Comparison of ENCODE assay signal across 11 mouse cellular contexts in the genomic region with DNA sequence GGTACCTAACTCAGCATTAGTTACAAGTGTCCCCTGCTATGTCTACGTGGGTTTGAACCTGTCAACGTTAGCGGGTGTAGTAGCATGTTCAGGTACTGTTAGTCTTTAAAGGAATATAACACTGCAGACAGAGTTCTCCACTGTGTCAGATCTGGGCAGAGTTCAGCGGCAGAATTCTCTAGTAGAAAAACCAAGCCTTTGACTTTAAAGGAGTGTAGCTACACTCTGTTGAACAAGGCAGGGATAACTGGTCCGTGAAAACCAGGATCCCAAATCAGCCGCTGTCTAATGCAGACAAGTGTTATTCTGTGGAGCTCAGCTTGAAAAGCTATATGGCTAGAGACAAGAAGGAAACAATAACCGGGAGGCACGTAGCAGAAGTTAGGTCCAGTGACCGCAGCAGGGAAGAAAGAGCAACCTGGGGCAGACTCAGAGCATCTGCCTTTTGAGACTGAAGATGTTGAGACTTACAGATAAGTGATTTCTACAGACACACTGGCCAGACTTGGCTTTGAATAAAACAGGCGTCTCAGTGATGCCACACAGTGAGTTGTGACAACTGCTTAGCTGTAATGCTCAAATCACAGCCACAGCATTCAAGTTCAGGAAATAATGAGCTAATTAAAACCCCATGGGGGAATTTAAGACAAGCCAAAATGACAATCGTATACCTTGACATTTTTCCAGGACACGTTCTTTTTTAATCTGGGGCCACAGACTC.
A peak's percentile ranks its signal among the peaks of the same experiment; 100 is the strongest.
DNase-seq lines count a peak whose midpoint lies in the region; ATAC-seq and TF ChIP-seq lines count a peak whose summit lies in the region.
"Had no signal": no experiment of that assay in that cellular context is flagged by ENCODE, and none has a peak within 500 bp of the region (broad histone marks: within the 10 kb centered on the region; RNA-seq: fewer than 3 reads in every experiment).

No protein-coding gene starts in this region.

- H3K9ac ChIP-seq in heart, embryonic 13.5 days: no peak overlapping the region
- H3K9ac ChIP-seq in heart, embryonic 12.5 days: no peak overlapping the region
- no peak overlapping the region for H3K9ac ChIP-seq in lung, embryonic 14.5 days
- no peak overlapping the region for H3K9ac ChIP-seq in stomach, embryonic 15.5 days

- H3K4me3 ChIP-seq in heart, embryonic 13.5 days: no peak overlapping the region
- H3K4me3 ChIP-seq in heart, embryonic 12.5 days: no peak overlapping the region
- no peak overlapping the region for H3K4me3 ChIP-seq in lung, embryonic 14.5 days (ENCODE audit: low read depth, low read length)
- no peak overlapping the region for H3K4me3 ChIP-seq in stomach, embryonic 15.5 days (replicated peaks)

- ATAC-seq in heart, embryonic 13.5 days (ENCODE audit: extremely low read depth, insufficient number of reproducible peaks, low FRiP score, low TSS enrichment): no peak
- ATAC-seq in heart, embryonic 12.5 days (ENCODE audit: insufficient number of reproducible peaks, low FRiP score): no peak
- no peak for ATAC-seq in lung, embryonic 14.5 days (ENCODE audit: insufficient read depth)
- ATAC-seq in stomach, embryonic 15.5 days (ENCODE audit: insufficient read depth, low FRiP score, low read depth): no peak

- peak overlapping the region; percentile 50 for H3K27ac ChIP-seq in heart, embryonic 13.5 days (replicated peaks)
- H3K27ac ChIP-seq in heart, embryonic 12.5 days (ENCODE audit: poor library complexity, severe bottlenecking): no peak overlapping the region
- H3K27ac ChIP-seq in lung, embryonic 14.5 days (ENCODE audit: low read depth): no peak overlapping the region
- peak overlapping the region; percentile 18; the same call in 1 of the 2 replicates for H3K27ac ChIP-seq in stomach, embryonic 15.5 days

- DNase-seq in lung, embryonic 14.5 days: no peak
- no peak for DNase-seq in lung, adult 18-20 months
- peak; percentile 29 for DNase-seq in forelimb bud, embryonic 11.5 days (ENCODE audit: low read depth, low spot score)
- no peak for DNase-seq in adipocyte (ENCODE audit: low spot score)
- DNase-seq in left cerebral cortex, adult 18-20 months (ENCODE audit: low spot score in 2 of 2): no peak
- DNase-seq: adrenal gland, postnatal 36 days; cerebellum, adult 9-11 months; kidney, postnatal 14 days had no signal

- H3K4me1 ChIP-seq in heart, embryonic 13.5 days: peaks cover 11% of the 10 kb centered on the region; the same call in 1 of the 2 replicates
- 0 out of 2 replicates have a peak, but pooled peaks cover 9% of the 10 kb centered on the region for H3K4me1 ChIP-seq in heart, embryonic 12.5 days (replicated peaks)
- no peaks in the 10 kb centered on the region for H3K4me1 ChIP-seq in lung, embryonic 14.5 days (ENCODE audit: insufficient read depth)
- no peaks in the 10 kb centered on the region for H3K4me1 ChIP-seq in stomach, embryonic 15.5 days

- H3K36me3 ChIP-seq in heart, embryonic 13.5 days: no peaks in the 10 kb centered on the region
- H3K36me3 ChIP-seq in heart, embryonic 12.5 days: no peaks in the 10 kb centered on the region
- H3K36me3 ChIP-seq in lung, embryonic 14.5 days (ENCODE audit: insufficient read depth): no peaks in the 10 kb centered on the region
- no peaks in the 10 kb centered on the region for H3K36me3 ChIP-seq in stomach, embryonic 15.5 days

- WGBS in heart, embryonic 13.5 days: 67% methylated on average over 12 of the region's 12 CpGs
- 70% methylated on average over 12 of the region's 12 CpGs for WGBS in heart, embryonic 12.5 days
- 77% methylated on average over 12 of the region's 12 CpGs for WGBS in lung, embryonic 14.5 days
- 85% methylated on average over 12 of the region's 12 CpGs for WGBS in stomach, embryonic 15.5 days

- H3K9me3 ChIP-seq in heart, embryonic 13.5 days: no peaks in the 10 kb centered on the region
- H3K9me3 ChIP-seq in heart, embryonic 12.5 days (replicated peaks): no peaks in the 10 kb centered on the region
- no peaks in the 10 kb centered on the region for H3K9me3 ChIP-seq in lung, embryonic 14.5 days (ENCODE audit: low read depth, low read length)
- H3K9me3 ChIP-seq in stomach, embryonic 15.5 days: no peaks in the 10 kb centered on the region

- no peaks in the 10 kb centered on the region for H3K27me3 ChIP-seq in heart, embryonic 13.5 days (replicated peaks)
- no peaks in the 10 kb centered on the region for H3K27me3 ChIP-seq in heart, embryonic 12.5 days (replicated peaks)
- no peaks in the 10 kb centered on the region for H3K27me3 ChIP-seq in lung, embryonic 14.5 days (ENCODE audit: insufficient read depth, low read length)
- H3K27me3 ChIP-seq in stomach, embryonic 15.5 days (replicated peaks): no peaks in the 10 kb centered on the region

- TF ChIP-seq CTCF in lung, embryonic 14.5 days (IDR thresholded peaks at IDR 0.05; ENCODE audit: low read depth): no peak

- H3K4me2 ChIP-seq in heart, embryonic 13.5 days: peak overlapping the region; percentile 25
- H3K4me2 ChIP-seq in heart, embryonic 12.5 days: no peak overlapping the region
- H3K4me2 ChIP-seq in lung, embryonic 14.5 days: peak overlapping the region; percentile 35; the same call in 1 of the 2 replicates
- no peak overlapping the region for H3K4me2 ChIP-seq in stomach, embryonic 15.5 days

Comparison
In these comparisons a context has a peak if more than half of its experiments do, and no peak if none do; other contexts are left out.
1. H3K27ac ChIP-seq: peak in heart, embryonic 13.5 days (single experiment) and stomach, embryonic 15.5 days (single experiment); none in heart, embryonic 12.5 days (single experiment) and lung, embryonic 14.5 days (single experiment).
2. H3K4me2 ChIP-seq: peak in heart, embryonic 13.5 days (single experiment) and lung, embryonic 14.5 days (single experiment); none in heart, embryonic 12.5 days (single experiment) and stomach, embryonic 15.5 days (single experiment).